Mouse (Mus musculus) thymus, postnatal 25 days (tissue): ENCODE measurements at regions not wholly inside any gene's neighbourhood (a gene's known extent, or its start where the extent isn't known, plus 50 kb on each side); places are given as distances from the start of the nearest gene placed in this dataset.

Experiments
- DNase-seq: peaks from one replicate; pipeline ENCODE4 v3.0.0; 2022

- no peak for DNase-seq
Measured at GRCm38 (mm10) chr9:15420677-15421076, 63.1 kb upstream of the Cep295 start.

- DNase-seq = no peak
Measured at GRCm38 (mm10) chr9:15421864-15422263, 64.3 kb upstream of the Cep295 start.

GRCm38 (mm10) chr9:15434279-15434678 is 59.0 kb upstream of the Smco4 start:
- peak; percentile 4 for DNase-seq

- no peak for DNase-seq
Measured at GRCm38 (mm10) chr9:15439319-15439980, 53.8 kb upstream of the Smco4 start.

- no peak for DNase-seq
Measured at GRCm38 (mm10) chr9:15442131-15442530, 51.1 kb upstream of the Smco4 start.
